Mouse (Mus musculus): ENCODE results near the gene Ipo4. TPM values are rescaled to one million over a fixed set of nuclear protein-coding genes. Genes with fewer than 3 reads are reported as not detected.

Ipo4 gene
- 11.5 TPM for polyA plus RNA-seq (2014; fragmentation: Illumina TruSeq; extraction: RNeasy Lipid Tissue Mini Kit (QIAGEN cat#74804))

GRCm38 (mm10) chr14:55635523-55636007, at the start of gene Ipo4:
Ipo4 (minus strand) TSS chr14:55635957.

DNA sequence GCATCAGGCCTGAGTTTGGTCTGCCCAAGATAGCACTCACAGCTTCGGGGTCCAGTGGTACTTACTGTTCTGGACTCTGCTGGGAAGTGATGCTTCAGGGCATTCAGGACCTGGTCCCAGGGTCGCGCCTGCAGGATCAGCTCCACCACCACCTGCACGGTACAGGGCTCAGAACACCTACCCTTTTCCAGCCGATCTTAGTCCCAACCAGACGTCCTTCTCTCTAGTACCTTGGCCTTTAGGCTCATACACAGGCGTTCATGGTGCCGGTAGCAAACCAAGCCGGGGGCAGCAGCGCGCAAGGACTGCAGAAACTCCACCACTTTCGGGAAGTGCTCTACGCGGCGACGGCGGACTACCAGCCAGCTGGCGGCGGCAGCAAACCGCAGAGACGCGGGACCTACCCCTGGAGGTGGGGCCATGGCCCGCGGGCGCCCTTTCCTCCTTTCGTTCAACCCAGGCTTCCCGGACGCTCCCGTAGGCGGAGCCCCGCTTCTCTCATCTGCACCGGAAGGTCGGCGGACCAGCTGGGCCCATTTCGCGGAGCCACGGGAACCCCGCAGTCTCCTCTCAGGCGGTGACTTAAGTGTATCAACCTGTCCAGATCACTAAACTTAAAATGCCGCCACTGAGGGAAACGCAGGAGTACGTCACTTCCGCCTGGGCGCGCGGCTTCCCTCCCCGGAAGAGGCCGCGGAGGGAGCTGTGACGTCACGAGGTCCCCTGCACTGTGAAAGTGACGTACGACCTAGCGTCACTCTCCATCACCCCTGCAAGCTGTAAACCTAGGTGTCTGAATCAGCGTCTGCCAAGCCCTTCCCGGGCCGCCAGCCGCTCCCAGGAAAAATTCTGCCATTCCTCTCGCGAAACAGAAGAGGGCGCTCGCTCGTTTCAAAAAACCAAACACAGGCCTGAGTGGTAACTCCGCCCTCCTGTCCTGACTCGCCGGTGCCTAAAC, 45.7 kb upstream of the Ipo4 start, which contains the start of gene Tinf2:
TSS of gene Tinf2 (minus strand) at position 661 of the 958 bp plus-strand sequence.

GRCm38 (mm10) chr14:55671833-55672740, 36.3 kb upstream of the Ipo4 start, which contains the start of the genes Gmpr2 and Nedd8:
Gmpr2 (plus strand) TSS chr14:55671941.
Nedd8 (minus strand) TSS chr14:55672124.

GRCm38 (mm10) chr14:55659960-55660573, 24.3 kb upstream of the Ipo4 start, which contains the start of gene Mdp1:
Mdp1 (minus strand) TSS chr14:55660508.

DNA sequence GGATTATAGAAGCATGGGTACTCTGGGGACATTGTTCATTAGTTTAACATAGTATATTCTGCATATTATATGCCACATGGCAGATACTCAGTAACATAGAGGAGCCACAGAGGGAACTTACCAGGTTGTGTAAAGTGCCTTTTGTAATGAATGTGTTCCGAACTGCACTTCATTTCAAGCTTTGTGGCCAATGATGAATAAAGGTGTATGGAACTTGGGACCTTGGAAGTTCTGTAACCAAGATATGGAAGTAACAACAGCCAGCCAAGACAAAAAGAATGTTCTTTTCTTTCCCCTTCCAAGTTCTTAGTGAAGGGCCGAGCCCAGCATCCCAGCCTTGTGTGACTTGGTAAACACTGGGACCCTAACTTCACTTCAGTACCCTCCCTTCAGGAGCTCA, 14.1 kb upstream of the Ipo4 start, which contains the start of gene Tssk4:
TSS of gene Tssk4 (plus strand) at position 301 of the 400 bp plus-strand sequence.

GRCm38 (mm10) chr14:55643060-55643907, 7.5 kb upstream of the Ipo4 start, which contains the start of gene Tm9sf1:
Tm9sf1 (minus strand) TSS chr14:55643806.

GRCm38 (mm10) chr14:55637795-55638194, 2.0 kb upstream of the Ipo4 start, which contains the start of gene Gm49378:
Gm49378 (minus strand) TSS chr14:55637895.

GRCm38 (mm10) chr14:55617822-55618221, 17.9 kb downstream of the Ipo4 start, which contains the start of gene Rec8:
Rec8 (plus strand) TSS chr14:55618037.

DNA sequence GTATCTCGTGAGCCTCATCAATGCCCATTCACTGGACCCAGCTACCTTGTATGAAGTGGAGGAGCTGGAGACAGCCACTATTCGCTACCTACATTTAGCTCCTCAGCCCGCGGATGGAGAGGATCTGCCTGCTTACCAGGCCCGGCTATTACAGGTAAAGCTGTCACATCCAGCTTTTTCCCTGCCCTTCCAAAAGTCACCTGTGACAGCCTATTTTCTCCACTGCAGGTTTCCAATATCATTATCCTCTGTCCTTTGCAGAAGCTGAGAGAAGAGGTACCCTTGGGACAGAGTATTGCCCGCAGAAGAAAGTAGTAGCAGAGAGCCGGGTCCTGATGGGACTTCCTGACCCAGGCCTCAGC, 32.5 kb downstream of the Ipo4 start, which contains the start of gene Irf9:
TSS of gene Irf9 (plus strand) at position 301 of the 362 bp plus-strand sequence.

GRCm38 (mm10) chr14:55591331-55591891, 44.3 kb downstream of the Ipo4 start, which contains the start of gene Rnf31:
Rnf31 (plus strand) TSS chr14:55591708.

GRCm38 (mm10) chr14:55590748-55591330, 44.9 kb downstream of the Ipo4 start, which contains the start of gene Psme2:
Psme2 (minus strand) TSS chr14:55591113.

GRCm38 (mm10) chr14:55584702-55585565, 50.8 kb downstream of the Ipo4 start, which contains the start of gene Emc9:
Emc9 (minus strand) TSS chr14:55585302.

DNA sequence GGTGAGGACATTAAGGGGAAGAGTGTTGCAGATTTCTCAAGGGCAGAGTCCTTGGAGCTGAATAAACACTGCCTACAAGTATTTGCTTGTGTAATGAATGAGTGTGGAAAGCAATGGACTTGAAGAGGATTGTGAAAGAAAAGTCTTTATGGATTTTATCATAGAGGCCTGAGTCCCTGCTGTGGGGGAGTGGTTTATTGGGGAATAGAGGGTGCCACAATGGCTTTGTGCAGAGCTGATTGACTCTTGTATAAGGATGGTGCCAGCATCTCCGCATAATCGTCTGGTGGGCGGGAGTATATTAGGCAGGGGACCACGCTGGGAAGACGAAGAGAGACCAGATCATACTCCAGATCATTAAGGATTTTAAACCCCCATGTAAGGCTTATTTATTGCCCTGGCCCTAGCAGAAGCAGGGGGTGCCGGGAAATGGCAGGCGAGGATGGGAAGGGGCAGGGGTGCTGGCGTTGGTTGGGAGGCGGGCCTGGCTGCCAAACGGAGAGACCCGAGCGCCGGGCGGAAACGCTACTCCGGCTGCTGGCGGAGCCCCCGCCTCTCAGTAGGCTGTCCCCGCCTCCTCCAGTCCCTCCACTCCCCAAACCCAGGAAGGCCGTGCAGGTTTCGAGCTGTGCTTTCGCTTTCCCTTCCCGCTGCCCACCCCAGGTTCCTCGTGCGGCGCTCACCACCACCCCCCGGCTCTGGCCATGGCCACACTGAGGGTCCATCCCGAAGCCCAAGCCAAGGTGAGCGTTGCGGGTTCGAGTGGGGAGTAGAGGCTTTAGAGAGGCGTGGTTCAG, 57.7 kb downstream of the Ipo4 start, which contains the start of gene Psme1:
TSS of gene Psme1 (plus strand) at position 253 of the 797 bp plus-strand sequence.

Data from ovary, adult 10 weeks (tissue).